Mouse (Mus musculus) urinary bladder, postnatal 4 days (tissue): Measurements from ENCODE around the gene Frem1.

Experiments used
- DNase-seq, 2 experiments: peaks; one replicate each; pipeline ENCODE4 v3.0.0; 2021 to 2022; ENCODE audit warnings: low spot score in 2 of 2

Frem1 gene

DNA sequence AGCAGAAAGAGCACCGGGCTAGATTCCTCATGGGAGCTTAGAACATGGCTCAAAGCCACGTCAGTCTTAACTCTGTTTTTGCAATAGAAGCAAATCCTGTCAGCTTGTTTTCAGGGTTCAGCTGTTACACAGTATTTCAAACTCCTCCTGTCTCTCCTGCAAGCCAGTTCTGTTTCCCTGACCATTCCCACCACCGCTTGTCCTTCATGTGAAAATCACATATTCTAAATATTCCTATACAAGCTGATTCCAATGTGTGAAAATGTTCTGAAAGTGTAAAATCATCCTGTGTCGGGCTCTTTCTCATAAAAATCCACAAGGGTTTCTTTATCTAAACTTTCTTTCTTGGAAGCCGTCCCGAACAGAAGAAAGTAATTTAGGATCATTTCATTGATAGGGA, 22.0 kb downstream of the Frem1 start:
- no peak for DNase-seq

DNA sequence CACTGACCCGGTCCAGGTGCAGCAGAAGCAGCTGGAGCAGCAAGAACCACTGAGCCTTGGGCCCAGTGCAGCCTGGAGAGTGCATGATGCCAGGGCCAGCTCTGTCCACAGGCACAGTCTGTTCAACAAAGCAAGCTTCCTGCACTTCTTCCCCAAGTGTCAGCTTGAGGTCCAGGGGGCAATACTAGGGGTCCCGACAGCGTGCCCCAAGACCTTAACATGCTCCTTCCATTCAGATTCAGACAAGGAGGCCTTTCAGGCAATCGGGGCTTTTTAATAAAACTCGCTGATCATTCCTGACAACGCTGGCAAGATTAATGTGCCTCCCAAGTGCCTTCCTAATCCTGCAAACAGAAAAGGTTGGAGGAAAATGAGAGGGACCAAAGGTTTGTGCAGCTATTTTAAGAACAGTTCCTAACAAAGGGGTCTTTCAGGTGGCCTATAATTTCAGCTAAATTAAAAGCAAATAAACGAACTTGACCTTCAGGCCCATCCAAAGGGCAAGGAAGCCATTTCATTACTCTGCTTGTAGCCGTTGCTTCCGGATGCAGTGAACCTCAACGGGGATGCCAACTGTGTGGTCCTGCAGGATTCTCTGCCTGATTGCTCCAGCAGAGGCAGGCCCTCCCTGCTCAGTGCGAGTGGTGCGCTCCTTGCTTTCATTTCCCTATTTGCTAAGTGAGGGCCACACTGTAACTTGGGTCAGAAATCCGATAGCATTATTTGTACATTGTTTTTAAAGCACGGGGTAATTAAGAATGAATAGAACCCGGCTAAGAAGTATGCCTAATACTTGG, 31.2 kb downstream of the Frem1 start:
- no peak for DNase-seq

DNA sequence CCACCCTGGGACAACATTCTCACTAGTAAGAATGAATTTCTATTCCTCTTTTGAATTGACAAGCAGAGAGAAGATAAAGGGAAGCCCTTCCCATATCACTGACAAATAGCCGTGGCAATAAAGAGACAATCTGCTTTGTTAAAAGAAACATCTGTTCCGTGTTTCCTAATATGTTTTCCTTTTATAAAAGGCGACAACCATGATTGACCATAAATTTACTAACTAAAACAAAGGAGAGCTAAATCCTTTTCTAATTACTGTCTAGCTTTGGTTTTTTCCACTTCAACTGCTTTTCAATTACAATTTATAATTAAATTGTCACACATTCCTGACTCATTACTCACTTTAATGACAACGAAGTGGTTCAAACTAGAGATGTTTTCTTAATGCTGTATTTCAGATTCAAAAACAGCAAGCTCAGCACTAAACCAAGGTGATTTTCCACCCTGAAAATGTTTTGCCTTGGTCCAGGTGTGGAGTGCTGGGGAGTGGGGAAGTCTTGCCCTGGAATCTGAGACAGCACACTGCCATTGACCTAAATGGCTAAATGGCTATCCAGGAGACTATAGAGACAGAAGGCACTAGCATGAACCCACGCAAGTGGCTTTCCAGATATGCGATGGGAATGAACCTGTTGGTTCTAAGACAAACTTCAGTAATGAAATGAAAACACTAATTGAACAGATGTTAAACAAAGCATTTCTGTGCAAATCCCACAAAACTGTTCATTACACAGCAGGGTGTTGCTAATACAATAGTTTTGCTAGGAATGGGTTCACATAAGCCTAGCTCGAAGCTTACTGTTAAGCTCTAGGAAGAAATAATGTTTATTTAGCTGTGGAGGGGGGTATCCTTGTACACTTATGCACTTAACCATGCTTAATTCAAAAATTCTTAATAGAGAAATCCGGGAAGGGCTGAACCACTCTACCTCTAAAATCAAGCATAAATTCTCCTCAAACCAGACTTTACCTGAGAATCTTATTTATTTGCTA, 33.7 kb downstream of the Frem1 start:
- no peak for DNase-seq

DNA sequence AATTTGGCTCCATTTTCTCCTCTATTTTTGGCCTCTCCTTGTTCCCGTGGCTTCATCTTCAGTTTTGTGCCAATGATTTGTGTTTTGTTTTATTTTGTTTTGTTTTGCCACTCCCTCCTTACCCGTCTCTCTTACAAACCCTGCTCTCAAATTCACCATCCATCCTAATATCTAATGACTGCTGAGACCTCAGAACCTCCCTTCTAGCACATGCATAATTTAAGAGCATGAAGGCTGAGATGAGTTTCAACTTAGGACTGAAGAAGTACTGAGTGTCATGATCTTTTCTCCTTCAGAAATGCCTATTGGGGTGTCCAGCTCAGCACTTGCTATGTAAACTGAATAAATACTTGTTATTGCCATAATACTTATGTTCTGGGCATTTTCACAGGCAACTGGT, 37.6 kb downstream of the Frem1 start:
- DNase-seq, result no peak

DNA sequence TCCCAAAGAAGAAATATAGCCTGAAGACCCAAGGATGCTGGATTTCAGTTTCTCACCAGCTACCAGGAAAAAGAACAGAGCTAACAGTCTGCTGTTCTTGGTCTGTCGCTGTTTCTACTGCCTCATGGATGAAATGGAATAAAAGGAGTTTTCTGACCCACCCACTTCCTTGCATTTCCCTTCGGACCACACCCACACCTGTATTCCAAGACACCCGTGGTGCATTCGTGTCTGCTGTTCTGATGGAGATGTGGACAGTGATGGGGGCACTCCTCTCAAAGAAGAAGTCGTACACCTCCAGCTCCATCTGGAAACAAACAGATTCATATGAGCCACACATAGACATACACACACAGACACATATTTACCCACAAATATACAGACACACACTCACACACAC, 48.1 kb downstream of the Frem1 start:
- DNase-seq, result no peak

DNA sequence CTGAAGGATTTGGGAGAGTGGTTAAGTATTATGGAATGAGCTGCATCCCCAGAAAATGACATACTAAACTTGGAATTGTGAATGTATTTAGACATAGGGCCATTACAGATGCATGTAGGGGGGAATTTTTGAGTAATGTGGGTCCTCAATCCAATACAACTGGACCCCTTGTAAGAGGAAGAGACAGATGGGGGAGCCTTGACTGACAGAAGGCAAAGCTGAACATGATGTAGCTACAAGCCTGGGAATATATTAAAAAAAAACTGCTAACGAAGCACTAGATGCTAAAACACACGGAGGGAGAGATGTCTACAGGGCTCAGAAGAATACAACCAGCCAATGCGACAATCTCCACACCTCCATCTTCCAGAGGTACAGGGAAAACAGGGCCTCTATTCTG, 60.1 kb downstream of the Frem1 start:
- DNase-seq, result no peak

DNA sequence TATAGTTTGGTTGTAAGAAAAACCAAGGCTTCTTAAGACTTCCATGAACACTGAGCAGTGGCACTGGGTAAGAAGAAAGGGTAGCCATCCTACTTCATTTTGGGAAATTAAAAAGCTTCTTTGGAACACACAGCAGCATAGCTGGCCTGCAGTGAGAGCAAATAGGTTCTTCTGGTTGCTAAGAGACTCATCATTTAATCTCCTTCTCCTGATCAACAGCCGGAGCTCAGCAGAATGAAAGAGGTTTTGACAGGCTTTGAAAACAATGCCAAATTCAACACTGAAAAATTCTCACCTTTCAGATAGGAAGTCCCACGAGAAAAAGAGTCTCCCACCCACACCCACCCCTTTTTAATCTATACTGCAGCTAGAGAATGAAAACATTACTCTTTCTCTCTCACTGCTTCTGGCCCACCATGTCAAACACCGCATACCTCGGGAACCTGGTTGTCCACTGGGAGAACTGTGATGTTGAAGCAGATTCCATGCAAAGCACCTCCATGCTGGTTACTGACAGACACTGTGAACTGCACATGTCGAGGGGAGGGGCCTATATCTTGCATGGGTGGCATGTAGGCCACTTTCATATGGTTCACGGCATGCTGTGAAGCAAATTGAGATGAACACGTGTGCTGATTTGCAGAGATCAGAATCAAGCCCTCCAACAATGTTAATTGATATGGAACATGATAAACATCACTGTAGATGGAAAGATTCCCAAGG, 61.0 kb downstream of the Frem1 start:
- DNase-seq, result no peak

DNA sequence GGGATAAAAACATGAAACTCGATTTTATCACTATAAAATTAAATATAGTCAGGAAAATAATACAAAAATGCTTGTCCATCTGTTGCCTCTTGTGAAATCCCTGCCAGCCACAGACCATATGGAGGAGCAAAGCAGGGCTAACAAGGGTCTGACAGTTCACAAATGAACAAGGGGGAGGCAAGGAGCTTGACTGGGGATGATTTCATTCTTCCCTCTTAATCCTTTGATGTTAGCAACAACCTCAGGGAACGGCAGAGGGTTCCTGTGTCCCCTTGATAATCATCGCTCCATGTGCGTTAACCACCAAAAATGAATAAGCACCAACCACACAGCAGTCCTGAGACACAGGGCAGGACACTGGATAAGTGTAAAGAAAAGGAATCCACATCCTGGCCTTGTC, 79.8 kb downstream of the Frem1 start:
- DNase-seq, result no peak

DNA sequence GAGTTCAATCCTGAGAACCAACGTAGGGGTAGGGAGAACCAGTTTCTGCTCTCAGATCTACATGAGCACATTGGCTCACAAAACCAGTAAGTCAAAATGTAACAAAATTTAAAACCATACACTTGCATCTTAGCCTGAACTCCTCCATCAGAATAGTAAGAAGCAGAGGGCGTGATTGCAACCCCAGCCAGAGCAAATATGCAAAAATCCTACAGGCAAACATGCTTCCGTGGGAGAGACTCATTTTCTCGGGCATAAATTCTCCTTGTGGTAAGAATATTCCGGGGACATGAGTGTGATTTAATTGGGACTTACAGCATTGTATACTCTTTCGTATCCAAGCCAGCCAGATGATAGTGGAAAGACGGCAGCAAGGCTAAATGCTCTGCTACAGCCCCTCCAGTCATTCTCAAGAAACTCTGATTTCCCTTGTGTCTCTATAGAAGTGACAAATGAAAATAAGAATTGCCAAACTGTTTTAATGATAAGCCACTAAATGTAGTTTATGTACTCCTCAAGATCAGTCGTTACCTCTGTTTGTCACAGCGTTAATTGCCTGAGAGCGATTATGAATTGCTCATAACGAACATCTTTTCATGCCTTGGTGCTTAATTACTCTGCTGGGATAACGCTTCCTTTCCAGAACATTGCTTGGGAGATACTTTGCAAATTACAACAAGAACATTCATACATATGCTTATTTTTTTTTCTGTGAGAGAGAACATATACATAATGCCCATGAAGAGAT, 81.1 kb downstream of the Frem1 start:
- no peak for DNase-seq

DNA sequence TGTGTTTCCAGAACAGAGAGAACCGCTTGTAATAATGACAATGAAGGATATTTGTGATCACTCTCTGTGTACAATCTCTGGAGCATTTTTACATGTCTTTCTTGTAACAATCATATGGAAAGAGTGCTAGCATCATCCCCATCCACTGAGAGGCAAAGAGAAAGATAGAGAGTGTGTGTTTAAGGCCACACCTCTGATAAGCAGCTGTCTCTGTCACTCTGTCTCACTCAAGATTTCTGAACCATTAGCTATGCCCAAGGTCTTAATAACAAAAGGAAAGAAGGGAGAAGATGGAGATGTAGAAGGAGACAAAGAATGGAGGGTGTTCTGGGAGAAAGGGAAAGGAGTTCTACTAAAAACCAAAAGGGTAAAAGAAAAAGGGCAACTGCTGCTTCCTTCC, 91.1 kb downstream of the Frem1 start:
- DNase-seq, result no peak

DNA sequence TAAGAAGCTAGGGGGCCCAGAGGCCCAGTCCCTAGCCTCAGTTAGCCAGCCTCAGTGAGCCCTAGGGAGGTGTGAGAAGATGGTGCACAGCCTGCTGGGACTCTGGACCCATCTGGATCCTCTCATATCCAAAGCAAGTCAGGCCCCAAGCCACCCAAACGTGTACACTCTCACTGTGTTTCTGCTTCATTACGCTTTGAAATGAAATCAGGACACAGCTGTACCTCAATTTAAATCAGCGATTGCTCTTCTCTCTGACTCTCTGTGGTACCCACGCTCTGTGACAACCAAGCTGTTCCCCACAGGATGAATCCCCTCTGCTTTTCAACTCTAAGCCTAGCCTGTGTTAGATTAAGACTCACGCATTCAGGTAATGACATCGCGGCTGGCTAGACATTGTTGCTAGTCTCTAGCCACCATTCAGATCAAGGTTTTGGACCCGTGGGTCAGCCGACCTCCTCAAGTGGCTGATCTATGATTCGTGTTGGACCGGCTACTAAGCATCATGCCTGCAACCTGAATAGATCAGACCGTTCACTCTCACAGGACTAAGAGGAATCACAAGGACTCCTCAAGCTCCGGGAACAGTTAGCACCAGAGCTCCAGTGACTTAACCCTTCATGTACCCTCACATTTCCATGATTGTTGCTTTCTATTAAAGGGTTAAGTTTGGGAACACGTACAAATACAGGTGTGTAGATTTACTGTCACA, 94.2 kb downstream of the Frem1 start:
- no peak for DNase-seq

DNA sequence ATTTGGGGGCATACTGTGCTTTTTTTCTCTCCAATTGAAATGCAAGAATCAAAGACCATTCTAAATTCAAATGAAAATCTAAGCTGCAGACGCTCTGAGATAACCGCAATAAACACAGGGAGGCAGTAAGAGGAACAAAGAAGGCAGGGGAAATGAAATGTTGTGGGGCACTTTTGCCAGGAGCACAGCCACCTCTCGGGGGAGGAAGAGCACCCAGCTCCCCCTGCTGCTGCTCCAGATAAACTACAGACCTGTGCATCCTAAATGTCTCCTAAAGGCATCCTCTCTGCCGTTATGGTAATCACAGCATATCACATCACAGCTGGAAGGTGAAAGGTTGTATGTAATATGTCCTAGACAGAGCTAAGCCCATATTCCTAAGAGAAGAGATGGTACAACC, 98.1 kb downstream of the Frem1 start:
- DNase-seq, result no peak

DNA sequence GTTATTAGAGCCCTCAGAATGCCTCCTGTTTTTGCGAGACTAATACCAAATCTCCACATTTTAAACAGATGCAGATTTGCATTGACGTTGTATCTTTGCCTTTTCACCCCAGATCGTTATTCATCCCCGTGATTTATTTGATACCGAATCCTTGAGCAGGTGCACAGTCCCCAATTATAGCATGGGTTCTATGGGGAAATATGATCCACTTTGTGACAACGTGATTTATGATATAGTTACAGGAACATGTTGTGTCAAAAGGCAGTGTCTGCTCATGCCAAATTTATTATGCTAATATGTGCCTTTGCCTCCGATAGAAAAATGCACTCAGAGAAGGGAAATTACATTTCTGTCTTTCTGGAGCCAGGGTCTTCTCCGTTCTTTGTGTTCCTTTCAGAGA, 102.6 kb downstream of the Frem1 start:
- no peak for DNase-seq

DNA sequence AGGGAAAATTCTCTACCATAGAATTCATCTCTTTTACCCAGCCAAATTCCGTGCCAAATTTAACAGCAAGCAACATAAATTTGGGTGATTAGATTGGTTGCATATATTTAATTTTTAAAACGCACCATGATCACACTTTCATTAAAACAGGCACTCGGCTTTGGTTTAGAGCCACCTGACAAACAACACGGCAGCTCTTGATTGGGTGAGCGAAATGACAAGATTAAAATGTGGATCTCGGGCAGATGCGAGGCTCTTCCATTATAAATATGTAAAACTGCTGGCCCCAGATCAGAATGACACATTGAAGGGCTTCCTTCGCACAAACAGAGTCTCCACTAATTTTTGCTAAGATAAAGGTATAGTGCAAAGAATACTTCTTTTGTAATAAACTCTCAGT, 105.4 kb downstream of the Frem1 start:
- DNase-seq, result no peak

DNA sequence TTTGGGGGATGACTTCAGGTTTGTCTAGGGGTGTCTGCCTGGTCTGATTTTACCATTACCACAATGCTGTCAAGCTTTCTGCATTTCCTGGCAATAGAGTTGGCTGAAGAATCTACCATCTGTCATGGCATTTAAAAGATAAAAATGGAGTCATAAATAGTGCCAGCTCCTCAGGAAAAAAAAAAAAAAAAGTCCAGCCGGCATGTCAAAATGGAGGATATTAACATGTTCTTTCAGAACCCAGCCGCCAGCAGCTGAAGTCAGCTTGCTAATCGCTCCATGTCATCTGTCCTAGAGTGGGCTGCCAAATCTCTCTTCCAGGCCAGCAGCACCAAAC, 105.9 kb downstream of the Frem1 start:
- no peak for DNase-seq

DNA sequence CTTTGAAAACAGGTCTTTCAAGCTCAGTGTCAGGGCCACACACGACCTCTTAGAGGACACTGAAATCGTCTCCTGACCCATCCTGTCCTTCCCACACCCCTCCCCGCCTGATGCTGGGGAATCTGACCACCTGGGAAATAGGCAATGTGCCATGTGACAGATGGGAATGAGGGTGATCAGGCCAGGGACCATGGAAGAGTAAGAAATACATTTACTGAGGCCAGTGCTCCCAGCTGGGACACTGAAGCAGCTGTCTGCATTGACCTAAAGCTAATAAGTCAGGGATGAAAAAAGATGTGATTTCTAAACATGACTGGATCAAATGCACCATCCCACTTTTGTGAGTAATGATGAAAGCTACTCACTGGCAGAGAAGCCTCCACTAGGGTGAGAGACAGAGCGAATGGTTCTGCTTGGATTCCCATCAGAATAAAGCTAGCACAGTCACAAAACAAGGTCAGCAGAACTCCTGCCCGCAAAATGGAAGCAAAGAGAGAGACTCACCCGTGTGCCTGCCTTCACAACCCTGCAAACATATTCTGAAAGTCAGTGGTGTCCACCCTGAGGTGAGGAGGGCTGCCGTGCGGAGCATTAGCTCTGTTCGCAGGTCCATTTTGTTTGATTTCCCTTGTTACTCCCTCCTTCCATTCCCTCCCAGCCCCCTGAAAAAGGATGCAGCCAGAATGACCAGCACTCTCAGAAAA, 106.4 kb downstream of the Frem1 start:
- DNase-seq, result no peak

DNA sequence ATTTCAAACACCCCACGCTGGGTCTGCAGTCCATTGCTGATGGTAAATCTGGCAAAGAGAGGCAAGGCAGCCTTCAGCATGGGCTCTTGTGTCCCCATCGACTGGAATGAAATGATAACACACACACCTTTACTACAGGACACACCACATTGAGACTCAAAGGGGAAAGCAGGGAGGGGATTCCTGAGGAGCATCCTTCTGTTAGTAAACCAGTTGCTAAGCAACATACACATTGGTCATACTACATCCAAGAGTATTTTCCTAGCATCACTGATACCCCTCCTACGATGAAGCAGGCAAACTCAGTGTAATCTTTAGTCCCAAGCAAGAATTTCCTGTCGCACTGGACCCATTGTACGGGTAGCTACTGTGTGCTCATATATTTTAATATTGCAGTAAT, 111.5 kb downstream of the Frem1 start:
- no peak for DNase-seq

DNA sequence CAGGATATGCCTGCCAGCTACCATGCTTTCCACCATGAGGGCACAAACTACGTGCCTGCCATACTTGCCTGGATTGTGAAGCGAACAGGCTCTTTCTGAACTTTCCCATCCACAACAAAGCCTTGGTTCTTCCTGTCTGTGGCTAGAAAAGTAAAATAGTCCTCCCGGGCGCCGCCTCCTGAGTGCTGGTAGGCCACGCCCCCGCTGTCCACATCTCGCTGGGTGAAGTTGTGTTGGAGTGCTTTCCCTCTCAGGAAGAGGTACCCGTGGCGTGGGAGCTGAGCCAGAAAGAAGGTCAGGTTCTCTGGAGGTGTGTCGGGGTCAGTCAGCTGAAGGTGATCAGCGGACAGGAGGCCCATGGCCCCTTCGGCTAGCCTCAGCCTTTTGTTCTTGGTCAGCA, 111.9 kb downstream of the Frem1 start:
- DNase-seq, result no peak

DNA sequence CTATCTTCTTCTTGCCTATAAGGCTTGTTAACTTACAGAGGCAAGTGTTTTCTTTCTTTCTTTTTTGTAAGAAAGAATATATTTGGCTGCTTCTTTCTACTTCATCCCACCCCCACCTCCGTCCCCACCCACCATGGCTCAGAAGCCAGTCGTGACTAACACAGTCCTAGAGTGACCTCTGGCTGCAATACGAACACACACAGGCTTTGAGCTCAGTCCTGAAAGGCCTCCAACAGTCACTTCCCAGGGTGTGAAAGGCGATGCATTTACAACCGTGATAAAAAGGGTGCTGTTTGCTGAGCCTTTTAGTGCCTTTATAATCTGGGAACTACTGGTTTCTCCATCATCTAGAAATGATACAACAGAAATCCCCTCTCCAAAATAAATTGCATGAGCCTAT, 117.8 kb downstream of the Frem1 start:
- no peak for DNase-seq

DNA sequence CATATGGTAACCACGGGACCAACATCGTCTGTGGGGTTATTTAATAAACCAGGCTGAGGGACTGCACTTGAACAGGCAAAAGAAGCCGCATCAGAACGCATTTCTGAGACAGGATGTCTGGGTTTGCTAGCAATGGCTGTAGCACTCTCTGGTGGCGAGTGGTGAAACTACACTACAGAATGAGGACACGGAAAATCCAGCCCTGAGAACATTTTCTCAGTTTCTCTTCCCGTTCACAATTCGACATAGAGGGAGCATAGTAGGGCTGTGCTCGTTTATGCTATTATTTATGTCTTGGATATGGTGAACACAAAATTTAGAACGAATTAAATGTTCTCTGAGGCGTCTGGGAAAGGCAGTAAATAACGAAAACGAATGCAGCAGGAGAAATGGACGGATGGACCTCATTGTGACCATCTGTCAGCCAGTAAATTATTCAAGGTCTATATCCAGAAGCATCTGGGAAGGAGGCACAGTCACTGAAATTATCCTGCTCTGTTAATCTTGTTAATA, 118.4 kb downstream of the Frem1 start:
- peak; percentile 36 to 74 for DNase-seq
